ENCODE assay signal across 8 mouse cellular contexts in genomic region chr11:94990102-94990748, GRCm38 (mm10). TPM values are rescaled to one million over a fixed set of nuclear protein-coding genes. Genes with fewer than 3 reads are reported as not detected.
A peak's percentile ranks its signal among the peaks of the same experiment; 100 is the strongest.
DNase-seq lines count a peak whose midpoint lies in the region; ATAC-seq and TF ChIP-seq lines count a peak whose summit lies in the region.

No protein-coding gene starts in this region.

- no peaks in the 10 kb centered on the region for H3K27me3 ChIP-seq in heart, adult 2 months (ENCODE audit: control insufficient read depth, insufficient read depth, low read length)
- H3K27me3 ChIP-seq in forebrain, embryonic 11.5 days (ENCODE audit: control insufficient read depth, insufficient read depth, low read length), result no peaks in the 10 kb centered on the region
- H3K27me3 ChIP-seq in liver, embryonic 13.5 days, result no peaks in the 10 kb centered on the region

- H3K4me2 ChIP-seq in forebrain, embryonic 11.5 days (ENCODE audit: low read depth, low read length, severe bottlenecking), result peak overlapping the region; percentile 99; the same call in 1 of the 2 replicates
- H3K4me2 ChIP-seq in liver, embryonic 13.5 days, result peak overlapping the region; percentile 97

- H3K27ac ChIP-seq in heart, adult 2 months, result peak overlapping the region; percentile 97
- H3K27ac ChIP-seq in forebrain, embryonic 11.5 days (ENCODE audit: low read depth, low read length), result peak overlapping the region; percentile 37; the same call in 1 of the 2 replicates
- H3K27ac ChIP-seq in liver, embryonic 13.5 days, result peak overlapping the region; percentile 91

- no peak for DNase-seq in heart, adult 2 months
- no peak for DNase-seq in heart, adult 9 months (ENCODE audit: low spot score in 2 of 2)
- DNase-seq in 3T3-L1 (ENCODE audit: low read depth, low spot score), result peak; percentile 36
- DNase-seq in forebrain, embryonic 11.5 days (ENCODE audit: low spot score), result no peak
- no peak for DNase-seq in liver, embryonic 13.5 days
- DNase-seq in frontal cortex, postnatal 36 days (ENCODE audit: low spot score in 2 of 2), result no peak
- no peak for DNase-seq in yolk sac, embryonic 10.5 days (ENCODE audit: low spot score)
- DNase-seq in ovary, postnatal 14 days (ENCODE audit: low spot score), result no peak

- TF ChIP-seq EP300 in heart, adult 2 months (IDR thresholded peaks at IDR 0.05; ENCODE audit: insufficient read depth, low read depth, low read length), result no peak

- H3K79me2 ChIP-seq in heart, adult 2 months (replicated peaks; ENCODE audit: control insufficient read depth, insufficient read depth, low read length), result peaks cover 7% of the 10 kb centered on the region

- ATAC-seq in forebrain, embryonic 11.5 days (replicated peaks; ENCODE audit: low FRiP score), result no peak
- ATAC-seq in liver, embryonic 13.5 days (ENCODE audit: low read depth), result peak; percentile 2; the same call in 1 of the 2 replicates

- peaks cover 22% of the 10 kb centered on the region for H3K4me1 ChIP-seq in heart, adult 2 months (ENCODE audit: control insufficient read depth, insufficient read depth, low read length)
- H3K4me1 ChIP-seq in forebrain, embryonic 11.5 days (replicated peaks; ENCODE audit: control insufficient read depth, insufficient read depth, low read length), result peaks cover 24% of the 10 kb centered on the region
- H3K4me1 ChIP-seq in liver, embryonic 13.5 days (replicated peaks), result peaks cover 87% of the 10 kb centered on the region

- no peak for TF ChIP-seq POLR2A in heart, adult 2 months (IDR thresholded peaks at IDR 0.05; ENCODE audit: insufficient read depth, low read depth, low read length)

- no peak for TF ChIP-seq CTCF in heart, adult 2 months (IDR thresholded peaks at IDR 0.05)

- intact Hi-C loops in heart, adult 2 months (cut with DNase I), result no loop called here

- no peaks in the 10 kb centered on the region for H3K36me3 ChIP-seq in heart, adult 2 months (ENCODE audit: control insufficient read depth, insufficient read depth, low read length)
- no peaks in the 10 kb centered on the region for H3K36me3 ChIP-seq in forebrain, embryonic 11.5 days (ENCODE audit: control insufficient read depth, insufficient read depth, low read length)
- H3K36me3 ChIP-seq in liver, embryonic 13.5 days, result peaks cover 4% of the 10 kb centered on the region

- no peaks in the 10 kb centered on the region for H3K9me3 ChIP-seq in forebrain, embryonic 11.5 days (ENCODE audit: control insufficient read depth, low read length)
- no peaks in the 10 kb centered on the region for H3K9me3 ChIP-seq in liver, embryonic 13.5 days (replicated peaks)

- H3K4me3 ChIP-seq in heart, adult 2 months, result peak overlapping the region; percentile 96
- H3K4me3 ChIP-seq in forebrain, embryonic 11.5 days (ENCODE audit: low read depth, low read length), result peak overlapping the region; percentile 89
- H3K4me3 ChIP-seq in liver, embryonic 13.5 days (replicated peaks), result peak overlapping the region; percentile 92

- 33% methylated on average over 6 of the region's 6 CpGs for WGBS in heart, adult 2 months
- 45% methylated on average over 6 of the region's 6 CpGs for WGBS in forebrain, embryonic 11.5 days
- 34% methylated on average over 6 of the region's 6 CpGs for WGBS in liver, embryonic 13.5 days (ENCODE audit: insufficient replicate concordance)

- peak overlapping the region; percentile 70 for H3K9ac ChIP-seq in heart, adult 2 months (ENCODE audit: low read depth, low read length)
- peak overlapping the region; percentile 94 for H3K9ac ChIP-seq in forebrain, embryonic 11.5 days (ENCODE audit: low read length)
- peak overlapping the region; percentile 98 for H3K9ac ChIP-seq in liver, embryonic 13.5 days

RNA-seq across cellular contexts. Expression of gene Ppp1r9b, which starts 0.6 kb away (rescaled TPM):
- total RNA-seq in heart, adult 2 months (2021), result 10 to 100 TPM; 49.3 to 52.0 TPM
- polyA plus RNA-seq in heart, adult 2 months (2012; rRNA removed), result 22.3 and 23.8 TPM in 2 replicates
- polyA plus RNA-seq in forebrain, embryonic 11.5 days (2014; fragmentation: Nextera tagmentation; extraction: Ambion mirVana), result 17.2 and 18.6 TPM in 2 replicates
- 10.0 and 10.6 TPM in 2 replicates for polyA plus RNA-seq in liver, embryonic 13.5 days (2015; fragmentation: Nextera tagmentation; extraction: Ambion mirVana)

RNA-seq across cellular contexts. Expression of gene Sgca, which starts 14.1 kb away (rescaled TPM):
- total RNA-seq in heart, adult 2 months (2021), result 100 to 1,000 TPM; 149 to 200 TPM
- 1,109 and 1,504 TPM in 2 replicates for polyA plus RNA-seq in heart, adult 2 months (2012; rRNA removed)
- not detected in 2 replicates for polyA plus RNA-seq in forebrain, embryonic 11.5 days (2014; fragmentation: Nextera tagmentation; extraction: Ambion mirVana)
- polyA plus RNA-seq in liver, embryonic 13.5 days (2015; fragmentation: Nextera tagmentation; extraction: Ambion mirVana), result 0.21 and 0.28 TPM in 2 replicates

RNA-seq across cellular contexts. Expression of gene Samd14, which starts 19.5 kb away (rescaled TPM):
- total RNA-seq in heart, adult 2 months (2021), result 1 to 10 TPM; 1.2 to 1.7 TPM
- polyA plus RNA-seq in heart, adult 2 months (2012; rRNA removed), result 0.82 and 1.9 TPM in 2 replicates
- 56.8 and 59.2 TPM in 2 replicates for polyA plus RNA-seq in forebrain, embryonic 11.5 days (2014; fragmentation: Nextera tagmentation; extraction: Ambion mirVana)
- polyA plus RNA-seq in liver, embryonic 13.5 days (2015; fragmentation: Nextera tagmentation; extraction: Ambion mirVana), result 35.4 and 36.3 TPM in 2 replicates

RNA-seq across cellular contexts. Expression of gene Hils1, which starts 22.8 kb away (rescaled TPM):
- total RNA-seq in heart, adult 2 months (2021), result not detected
- polyA plus RNA-seq in heart, adult 2 months (2012; rRNA removed), result 0.25 TPM in 1 of 2 replicates, not detected in the other
- polyA plus RNA-seq in forebrain, embryonic 11.5 days (2014; fragmentation: Nextera tagmentation; extraction: Ambion mirVana), result not detected in 2 replicates
- not detected in 2 replicates for polyA plus RNA-seq in liver, embryonic 13.5 days (2015; fragmentation: Nextera tagmentation; extraction: Ambion mirVana)

RNA-seq across cellular contexts. Expression of gene Pdk2, which starts 50.9 kb away (rescaled TPM):
- 100 to 1,000 TPM; 393 to 479 TPM for total RNA-seq in heart, adult 2 months (2021)
- 518 and 592 TPM in 2 replicates for polyA plus RNA-seq in heart, adult 2 months (2012; rRNA removed)
- polyA plus RNA-seq in forebrain, embryonic 11.5 days (2014; fragmentation: Nextera tagmentation; extraction: Ambion mirVana), result 16.5 and 17.4 TPM in 2 replicates
- 5.8 and 8.6 TPM in 2 replicates for polyA plus RNA-seq in liver, embryonic 13.5 days (2015; fragmentation: Nextera tagmentation; extraction: Ambion mirVana)

Comparison
In these comparisons a context has a peak if more than half of its experiments do, and no peak if none do; other contexts are left out.
1. H3K27ac ChIP-seq: peak in every context shown above with its lines; median percentile 97 in heart, adult 2 months; 91 in liver, embryonic 13.5 days; 37 in forebrain, embryonic 11.5 days.
2. RNA of gene Sgca, which starts 14.1 kb away (polyA plus RNA-seq): 1,109 to 1,504 TPM in heart, adult 2 months; 0.21 to 0.28 TPM in liver, embryonic 13.5 days and not detected in forebrain, embryonic 11.5 days; every median in the first group is over 100 times any median in the second.
3. RNA of gene Samd14, which starts 19.5 kb away (polyA plus RNA-seq): 56.8 to 59.2 TPM in forebrain, embryonic 11.5 days and 35.4 to 36.3 TPM in liver, embryonic 13.5 days; 0.82 to 1.9 TPM in heart, adult 2 months; every median in the first group is over 10 times any median in the second.
4. Peak in every context shown above with its lines, with median percentiles within 50 percentile points of each other: H3K4me3 ChIP-seq and H3K9ac ChIP-seq.